Mouse (Mus musculus) cerebral cortex, adult 2 months (tissue): ENCODE measurements around the gene Klhl8.

Experiments used
- WGBS: fragments of 180-500 bp; shearing (Covaris S2); methylation state at CpG from one replicate; pipeline ENCODE4 v1.1.7; 2018; 5-methylcytosine and 5-hydroxymethylcytosine counted together

Gene Klhl8

DNA sequence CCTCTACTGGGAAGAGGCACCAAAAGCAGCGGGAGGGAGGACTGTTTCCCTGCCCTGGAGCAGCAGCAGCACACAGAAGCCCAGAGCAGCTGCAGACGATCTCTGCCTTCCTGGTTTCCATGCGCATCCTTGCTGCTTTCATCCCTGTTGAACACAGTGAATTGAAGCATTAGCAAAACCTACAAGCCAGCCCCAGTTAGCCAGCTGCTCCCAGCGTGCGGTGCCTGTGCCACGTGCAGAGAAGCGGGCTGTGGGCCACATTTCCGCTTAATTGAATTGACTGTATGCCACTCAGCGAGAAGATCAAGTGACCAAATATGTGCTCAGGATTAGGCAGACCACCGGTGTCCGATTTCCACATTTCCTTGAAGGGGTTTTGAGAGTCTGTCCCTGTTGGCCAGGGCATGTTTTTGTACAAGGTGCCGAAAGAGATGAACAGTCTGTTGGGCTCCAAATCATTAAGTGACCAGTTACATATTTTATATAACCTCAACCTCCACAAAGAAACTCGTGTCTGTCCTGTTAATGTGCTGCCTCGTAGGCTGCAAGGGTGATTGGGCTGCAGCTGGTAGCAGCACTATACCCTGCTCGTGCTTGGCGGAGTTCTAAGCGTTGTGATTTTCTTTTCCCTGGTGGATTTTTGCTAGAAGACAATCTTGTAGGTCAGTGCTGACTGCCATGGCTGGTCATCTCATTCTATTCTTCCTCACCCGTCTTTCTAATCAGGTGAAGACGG, 65.5 kb downstream of the Klhl8 start:
- 62% methylated on average over 19 of the region's 19 CpGs for WGBS

DNA sequence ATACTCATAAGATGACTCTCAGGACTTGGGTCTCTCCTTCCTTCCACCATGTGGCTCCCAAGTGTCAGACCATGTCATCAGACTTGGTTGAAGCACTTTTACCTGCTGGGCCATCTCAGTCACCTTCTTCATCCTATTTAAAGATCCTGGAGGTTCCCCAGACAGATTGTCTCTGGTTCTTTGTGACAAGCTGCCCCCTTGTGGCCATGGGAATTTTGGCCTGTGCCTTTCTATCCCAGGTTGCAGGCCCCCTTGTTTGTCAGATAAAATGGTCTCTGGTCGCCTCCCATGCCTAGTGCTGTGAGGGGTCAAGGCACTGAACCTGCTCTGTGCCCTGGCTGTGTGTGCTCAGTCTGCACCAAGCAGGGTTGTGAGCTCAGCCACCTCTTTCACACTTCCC, 67.1 kb downstream of the Klhl8 start:
- 78% methylated on average over 1 of the region's 1 CpGs for WGBS

DNA sequence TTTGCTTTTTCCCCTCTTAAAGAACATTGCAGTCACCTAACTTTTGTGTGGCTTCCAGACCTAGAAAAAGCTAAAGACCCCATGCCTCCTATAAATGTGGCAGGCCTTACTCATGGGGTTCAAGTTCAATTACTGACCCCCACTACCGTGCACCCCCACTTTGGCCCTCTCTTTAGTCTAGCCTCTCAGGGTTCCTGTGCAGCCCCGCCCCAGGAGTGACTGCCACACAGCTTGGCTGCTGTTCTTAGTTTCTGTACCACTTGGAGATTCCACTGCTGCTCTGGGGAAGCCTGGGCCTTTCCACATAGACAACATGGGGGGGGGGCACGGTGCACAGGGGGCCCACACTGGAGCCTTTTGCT, 71.8 kb downstream of the Klhl8 start:
- 76% methylated on average over 3 of the region's 3 CpGs for WGBS

DNA sequence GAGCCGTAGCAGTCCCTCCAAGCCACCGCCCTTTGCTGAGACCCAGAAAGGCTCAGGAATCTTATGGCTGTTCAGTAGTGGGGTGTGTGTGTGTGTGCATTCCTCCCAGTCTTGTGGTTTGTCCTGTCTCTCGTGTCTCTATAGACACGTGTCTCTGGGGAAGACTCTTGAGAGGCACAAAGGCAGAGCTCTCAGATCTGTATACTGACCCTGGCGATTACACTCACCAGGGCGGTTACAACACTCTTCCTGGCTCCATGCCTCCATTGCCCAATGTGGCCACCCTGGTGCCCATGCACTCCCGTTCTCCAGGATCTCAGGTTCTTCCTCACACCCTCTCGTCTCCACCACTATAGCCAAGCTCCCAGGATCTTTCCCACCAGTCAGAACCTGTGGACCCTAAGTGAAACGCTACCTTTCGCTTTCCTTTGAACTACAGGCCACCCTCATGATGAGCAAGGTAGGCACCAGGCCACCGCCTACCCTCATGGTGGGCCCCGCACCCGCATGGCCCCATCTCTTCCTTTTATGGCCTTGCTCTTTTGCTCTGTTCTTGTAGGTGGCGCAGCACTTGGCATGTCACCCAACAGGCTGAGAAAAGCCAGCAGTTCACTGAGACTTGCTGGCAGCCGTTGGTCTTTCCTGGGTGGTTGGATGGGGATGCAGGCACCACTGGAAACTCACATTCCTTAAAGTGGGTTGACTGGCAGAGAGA, 72.4 kb downstream of the Klhl8 start:
- WGBS, result 84% methylated on average over 15 of the region's 15 CpGs

DNA sequence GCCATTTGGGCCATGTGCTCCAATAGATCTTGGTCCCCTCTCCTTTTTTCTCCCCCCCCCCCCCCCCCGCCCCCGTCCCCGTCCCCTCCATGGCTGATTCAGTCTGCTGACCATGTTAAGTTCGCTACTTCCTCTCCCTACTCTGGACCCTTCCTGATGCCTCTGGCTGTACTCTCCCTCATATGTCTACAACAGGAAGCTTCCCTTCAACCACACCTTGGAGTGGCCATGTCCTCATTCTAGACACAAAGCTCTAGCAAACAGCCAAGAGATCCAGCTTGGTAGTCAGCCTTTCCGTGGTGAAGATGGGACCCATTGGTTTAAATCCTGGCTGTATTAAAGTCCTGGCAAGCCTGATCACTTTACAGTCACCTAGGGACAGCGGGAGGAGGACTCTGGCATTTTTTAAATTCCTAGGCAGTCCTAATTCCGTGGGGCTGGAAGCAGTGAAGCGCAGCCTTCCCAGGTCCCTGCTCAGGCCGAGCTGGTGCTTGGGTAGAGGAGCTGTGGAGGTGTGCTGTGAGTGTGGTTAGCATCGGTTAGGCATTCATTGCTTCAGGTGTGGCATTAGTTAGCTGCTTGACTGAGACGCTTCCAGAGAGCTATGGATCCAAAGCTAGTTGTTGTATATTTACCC, 74.8 kb downstream of the Klhl8 start:
- 86% methylated on average over 8 of the region's 11 CpGs for WGBS

DNA sequence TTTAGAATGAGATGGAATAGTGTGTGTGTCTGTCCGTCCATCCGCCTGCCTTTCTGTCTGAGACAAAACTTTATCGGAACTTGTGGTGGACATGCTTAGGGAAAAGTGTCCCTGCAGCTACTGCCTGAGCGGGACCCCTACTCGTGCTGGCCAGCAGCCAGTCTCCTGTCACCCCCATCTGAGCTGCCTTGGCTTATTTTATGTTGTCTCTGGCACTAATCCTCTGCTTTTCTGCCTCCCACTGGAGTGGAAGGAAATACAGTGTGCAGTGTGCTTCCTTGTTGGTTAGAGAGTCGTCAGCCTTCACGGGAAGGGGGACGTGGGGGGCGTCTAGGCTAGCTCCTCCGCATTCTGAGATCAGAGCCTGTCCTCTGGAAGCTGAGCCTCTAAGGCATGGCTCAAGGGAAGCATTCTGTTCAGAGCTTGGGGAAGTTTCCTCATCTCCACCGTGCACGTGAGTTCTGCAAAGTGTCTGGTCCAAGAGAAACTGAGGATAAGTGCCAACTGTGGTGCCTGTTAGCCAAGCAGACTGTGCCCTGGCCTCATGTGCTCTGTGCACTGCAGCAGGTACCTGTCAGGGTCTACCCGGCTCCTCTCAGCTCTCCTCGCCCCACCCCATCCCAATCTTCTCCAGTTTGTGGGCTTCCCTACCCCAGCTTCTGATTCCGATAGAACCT, 75.5 kb downstream of the Klhl8 start:
- WGBS, result 49% methylated on average over 15 of the region's 15 CpGs

DNA sequence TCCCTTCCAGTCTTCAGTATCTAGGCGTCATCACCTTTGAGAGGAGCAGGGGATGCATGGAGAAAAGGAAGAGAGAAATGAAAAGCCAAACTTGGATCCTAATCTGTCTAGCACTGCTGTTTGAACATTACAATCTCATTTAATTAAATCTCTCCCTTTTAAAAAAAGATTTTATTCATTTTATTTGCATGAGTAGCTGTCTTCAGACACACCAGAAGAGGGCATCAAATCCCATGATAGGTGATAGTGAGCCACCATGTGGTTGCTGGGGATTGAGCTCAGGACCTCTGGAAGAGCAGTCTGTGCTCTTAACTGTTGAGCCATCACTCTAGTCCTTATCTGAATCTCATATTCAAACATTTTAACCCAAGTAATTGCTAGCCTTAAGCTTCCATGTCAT, 80.2 kb downstream of the Klhl8 start:
- WGBS, result 96% methylated on average over 1 of the region's 1 CpGs

DNA sequence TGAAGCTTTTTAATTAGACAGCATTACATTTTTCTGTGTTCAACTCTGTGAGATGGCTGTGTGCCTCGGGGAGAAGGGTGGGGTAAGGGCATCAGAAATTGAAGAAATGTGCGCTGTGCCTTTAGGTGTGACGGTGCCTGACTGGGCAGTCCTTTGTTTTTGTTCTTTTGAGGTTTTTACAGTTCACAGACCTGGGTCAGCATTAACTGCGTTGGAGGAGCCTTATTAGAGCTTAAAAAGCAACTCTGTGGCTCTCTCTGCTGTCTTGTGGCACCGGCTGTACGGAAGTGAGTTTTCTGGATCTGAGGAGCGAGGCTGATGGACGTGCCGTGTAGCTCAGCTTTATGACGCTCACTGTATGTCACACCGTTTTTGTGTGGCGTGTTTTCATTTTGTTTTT, 81.9 kb downstream of the Klhl8 start:
- 84% methylated on average over 12 of the region's 12 CpGs for WGBS

DNA sequence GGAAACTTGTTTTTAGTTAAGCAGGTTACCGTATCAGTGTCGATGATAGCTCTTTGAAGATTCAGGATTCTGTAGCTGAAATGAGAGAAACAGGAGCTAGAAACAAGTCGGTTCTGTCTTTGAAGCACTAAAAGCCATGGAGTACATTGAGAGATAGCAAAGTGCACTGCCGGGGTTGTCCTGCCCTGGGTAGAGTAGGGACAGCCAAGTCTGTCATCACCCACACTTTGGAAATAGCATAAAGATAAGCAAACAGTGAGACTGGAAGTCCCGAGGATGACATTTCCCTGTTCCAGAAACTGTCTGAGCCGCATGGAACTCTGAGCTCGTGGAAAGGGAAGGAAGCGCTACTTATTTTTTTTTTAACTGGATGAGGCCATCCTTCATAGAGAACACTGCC, 82.3 kb downstream of the Klhl8 start:
- WGBS, result 69% methylated on average over 8 of the region's 8 CpGs

DNA sequence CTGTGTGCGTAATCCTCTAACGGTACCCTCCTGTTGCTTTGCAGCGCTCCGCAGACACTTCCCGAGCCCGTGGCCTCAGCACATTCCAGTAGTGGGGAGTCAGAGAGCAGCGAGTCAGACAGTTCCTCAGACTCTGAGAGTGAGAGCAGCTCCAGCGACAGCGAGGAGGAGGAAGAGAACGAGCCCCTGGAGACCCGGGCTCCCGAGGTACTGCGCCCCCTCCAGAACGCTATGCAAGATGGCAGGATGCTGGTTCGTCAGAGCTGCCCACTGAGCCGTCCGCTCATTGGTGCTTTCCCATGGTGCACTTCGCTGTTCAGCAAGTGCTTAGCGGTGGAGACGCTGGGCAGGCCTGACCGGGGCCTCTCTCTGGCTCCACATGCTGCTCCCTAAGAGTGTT, 82.8 kb downstream of the Klhl8 start:
- 90% methylated on average over 21 of the region's 21 CpGs for WGBS

DNA sequence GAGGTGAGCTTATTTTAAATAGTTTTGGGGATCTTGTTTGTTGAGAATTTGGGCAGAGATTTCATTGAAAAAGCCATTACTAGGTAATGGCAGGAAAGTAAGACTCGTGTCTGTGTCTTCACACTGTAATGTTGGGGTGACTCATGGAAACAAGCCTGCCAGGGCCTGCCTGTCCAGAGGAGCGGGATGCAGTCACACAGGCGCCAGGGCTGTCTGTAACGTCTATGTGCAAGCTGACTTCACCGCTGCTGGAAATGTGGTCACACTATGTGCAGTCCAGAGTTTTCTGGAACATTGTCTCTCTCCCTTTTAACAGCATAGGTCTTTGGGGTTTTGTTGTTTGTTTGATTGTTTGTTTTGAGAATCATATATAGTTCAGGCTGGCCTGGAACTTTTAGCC, 88.1 kb downstream of the Klhl8 start:
- 89% methylated on average over 5 of the region's 5 CpGs for WGBS

DNA sequence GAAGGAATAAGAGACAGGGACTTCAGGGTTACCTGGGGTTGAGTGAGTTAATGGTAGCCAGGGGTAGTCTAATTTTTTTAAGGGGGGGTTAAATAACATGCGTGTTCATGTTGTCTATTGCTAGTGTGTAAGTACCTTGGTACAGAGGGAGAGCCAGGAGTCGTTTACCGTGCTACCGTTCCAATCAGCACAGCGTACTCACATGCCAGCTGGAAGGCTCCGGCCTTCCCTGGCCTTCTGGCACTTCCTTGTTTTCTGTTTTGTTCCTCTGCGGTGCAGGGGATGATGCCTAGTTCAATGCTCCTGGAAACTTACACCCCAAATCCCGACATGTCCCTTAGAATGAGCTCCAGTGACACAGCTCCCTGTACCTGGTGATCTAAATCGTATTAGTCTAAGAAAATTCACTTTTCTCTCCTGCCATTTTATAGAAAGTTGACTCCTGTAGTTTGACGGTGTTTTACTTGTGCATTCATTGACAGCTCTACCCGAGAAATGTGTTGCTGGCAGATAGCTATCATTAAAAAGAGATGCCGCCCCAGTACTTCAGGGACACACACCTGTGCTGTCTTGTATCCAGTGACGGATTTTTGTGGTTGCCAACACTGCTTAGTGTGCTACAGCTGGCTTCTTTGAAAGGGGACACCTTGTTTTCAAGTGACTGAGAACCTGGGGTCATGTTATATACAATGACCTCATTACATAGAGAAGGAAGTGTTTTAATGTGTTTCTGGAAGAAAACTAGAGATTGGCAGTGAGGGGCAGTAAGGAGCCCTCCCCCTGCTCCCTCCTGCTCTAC, 89.4 kb downstream of the Klhl8 start:
- 73% methylated on average over 13 of the region's 13 CpGs for WGBS

DNA sequence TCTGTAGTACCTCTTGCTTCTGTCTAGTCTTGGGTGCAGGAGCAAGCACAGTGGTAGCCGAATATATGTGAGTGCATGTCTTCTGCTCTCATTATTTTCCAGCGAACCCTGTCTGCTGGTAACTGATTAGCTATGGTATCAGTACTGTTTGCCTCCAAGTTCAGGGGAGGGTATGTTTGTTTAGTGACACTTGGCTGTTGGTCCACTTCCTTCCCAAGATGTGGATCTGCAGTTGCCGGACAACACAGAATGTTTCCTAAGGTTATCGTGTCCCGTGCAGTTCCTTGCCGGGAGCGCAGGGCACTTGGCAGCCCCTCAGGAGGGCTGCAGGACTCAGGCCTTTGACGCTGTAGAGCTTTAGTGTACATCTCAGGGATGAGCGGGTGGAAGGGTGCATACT, 90.0 kb downstream of the Klhl8 start:
- 82% methylated on average over 9 of the region's 9 CpGs for WGBS

DNA sequence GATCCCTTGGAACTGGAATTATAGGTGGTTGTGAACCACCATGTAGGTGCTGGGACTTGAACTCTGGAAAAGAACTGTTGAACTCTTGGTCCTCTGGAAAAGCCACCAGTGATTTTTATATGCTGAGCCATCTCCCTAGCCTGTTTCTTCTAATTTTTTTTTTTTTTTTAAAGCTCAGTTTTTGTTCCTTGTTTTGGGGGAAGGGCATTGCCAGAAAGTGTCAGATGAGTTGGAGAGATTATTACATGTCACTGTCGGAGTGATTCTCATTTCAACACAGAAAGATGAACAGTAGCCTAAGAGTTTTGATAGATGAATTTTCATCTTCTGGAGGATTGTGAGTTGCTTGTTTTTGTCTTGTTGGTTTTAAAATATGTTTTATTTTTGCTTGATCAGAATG, 91.4 kb downstream of the Klhl8 start:
- WGBS, result 88% methylated on average over 1 of the region's 1 CpGs

DNA sequence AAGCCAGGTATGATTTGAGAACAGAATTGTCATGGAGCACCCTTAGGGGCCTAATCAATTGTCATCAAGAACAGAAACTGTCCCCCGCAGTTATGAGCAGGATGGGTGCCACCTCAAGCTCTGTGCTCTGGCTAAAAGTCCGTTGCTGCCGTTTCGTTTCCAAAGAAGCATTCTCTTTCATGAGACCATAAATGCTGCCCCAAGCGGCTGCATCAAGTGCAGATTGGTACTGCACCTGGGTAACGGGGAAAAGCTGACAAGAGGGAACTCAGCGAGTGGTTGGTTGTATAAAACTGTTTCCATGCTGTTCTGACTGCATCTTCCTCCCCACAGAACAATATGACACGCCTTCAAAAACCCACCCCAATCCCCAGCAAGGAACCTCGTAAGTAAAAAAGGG, 92.5 kb downstream of the Klhl8 start:
- WGBS, result 78% methylated on average over 9 of the region's 9 CpGs

DNA sequence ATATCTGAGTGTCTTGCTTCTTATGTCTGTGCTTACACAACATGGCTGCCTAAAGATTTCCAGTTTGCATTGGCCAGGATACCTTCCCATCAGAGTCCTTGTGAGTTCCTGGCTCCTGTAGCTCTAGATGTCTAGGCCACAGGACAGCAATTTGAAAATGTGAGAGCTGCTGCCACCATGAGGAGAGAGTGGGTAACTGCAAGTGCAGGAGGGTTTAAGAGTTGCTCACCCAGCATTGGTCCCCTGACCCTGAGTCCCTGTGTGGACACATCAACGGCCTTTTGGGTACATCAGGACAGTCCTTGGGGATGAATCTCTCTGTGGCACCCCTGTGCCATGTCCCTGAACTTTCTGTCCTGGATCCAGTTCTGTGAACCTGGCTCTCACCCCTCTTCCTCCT, 93.3 kb downstream of the Klhl8 start:
- 21% methylated on average over 1 of the region's 1 CpGs for WGBS

DNA sequence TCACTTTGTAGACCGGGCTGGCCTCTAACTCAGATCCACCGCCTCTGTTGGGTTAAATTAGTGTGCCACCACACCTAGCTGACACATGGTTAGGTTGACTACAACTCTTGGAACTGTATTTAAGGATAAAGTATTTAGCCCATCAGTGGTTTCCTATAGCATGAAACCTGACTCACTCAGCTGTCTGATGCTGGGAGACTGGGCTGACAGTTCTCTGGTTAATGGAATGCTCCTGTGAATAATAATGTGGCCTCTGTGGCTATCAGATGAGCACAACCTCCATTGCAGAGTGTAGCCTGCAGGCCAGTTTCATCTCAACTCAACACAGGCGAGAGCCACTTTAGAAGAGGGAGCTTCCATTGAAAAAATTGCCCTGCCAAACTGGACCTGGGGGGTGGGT, 94.3 kb downstream of the Klhl8 start:
- 97% methylated on average over 3 of the region's 3 CpGs for WGBS

DNA sequence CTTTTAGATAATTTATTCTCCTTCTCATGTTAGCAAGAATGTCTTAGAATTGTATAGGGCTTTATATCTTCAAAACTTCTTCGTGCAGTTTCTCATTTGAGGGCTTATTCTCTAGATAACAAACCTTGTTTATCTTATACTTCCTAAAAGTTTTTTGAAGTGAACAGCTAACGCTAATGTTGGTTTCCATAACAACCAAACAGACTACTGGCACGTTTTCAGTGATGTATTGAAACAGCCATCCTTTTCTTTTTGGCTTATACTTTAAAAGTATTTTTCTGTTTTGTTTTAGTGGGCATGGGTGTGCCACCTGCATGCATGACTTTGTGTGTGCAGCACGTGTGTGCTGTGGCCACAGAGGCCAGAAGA, 95.8 kb downstream of the Klhl8 start:
- 51% methylated on average over 4 of the region's 4 CpGs for WGBS

DNA sequence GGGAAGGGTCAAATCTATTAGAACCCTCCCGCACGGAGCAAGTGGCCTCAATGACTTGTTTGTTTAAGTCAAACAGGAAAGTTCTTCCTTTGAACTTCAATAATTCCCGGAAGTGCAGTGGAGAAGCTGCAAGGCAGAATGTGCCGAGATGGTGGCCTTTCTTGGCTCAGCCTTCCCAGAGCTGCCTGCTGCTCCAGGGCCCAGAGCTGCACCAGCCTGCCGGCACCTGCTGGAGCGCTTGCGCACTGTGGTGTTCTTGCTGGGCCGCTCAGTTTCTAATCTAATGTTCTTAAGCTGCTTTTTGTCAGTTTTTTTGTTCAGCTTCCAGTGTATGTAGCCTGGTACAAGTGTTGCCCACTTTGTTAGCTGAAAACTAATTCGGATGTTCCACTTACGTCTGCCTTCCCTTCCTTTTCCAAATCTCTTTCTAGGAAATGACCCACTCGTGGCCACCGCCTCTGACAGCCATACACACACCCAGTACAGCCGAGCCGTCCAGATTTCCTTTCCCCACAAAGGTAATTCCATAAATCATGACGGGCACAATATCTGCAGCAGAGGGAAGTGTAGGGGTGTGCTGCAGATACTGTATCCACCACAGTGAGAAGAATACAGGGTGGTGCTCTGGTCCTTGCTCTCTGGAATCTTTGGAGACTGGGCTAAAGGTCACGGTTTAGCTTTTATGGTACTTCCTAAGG, 96.4 kb downstream of the Klhl8 start:
- 64% methylated on average over 16 of the region's 16 CpGs for WGBS

DNA sequence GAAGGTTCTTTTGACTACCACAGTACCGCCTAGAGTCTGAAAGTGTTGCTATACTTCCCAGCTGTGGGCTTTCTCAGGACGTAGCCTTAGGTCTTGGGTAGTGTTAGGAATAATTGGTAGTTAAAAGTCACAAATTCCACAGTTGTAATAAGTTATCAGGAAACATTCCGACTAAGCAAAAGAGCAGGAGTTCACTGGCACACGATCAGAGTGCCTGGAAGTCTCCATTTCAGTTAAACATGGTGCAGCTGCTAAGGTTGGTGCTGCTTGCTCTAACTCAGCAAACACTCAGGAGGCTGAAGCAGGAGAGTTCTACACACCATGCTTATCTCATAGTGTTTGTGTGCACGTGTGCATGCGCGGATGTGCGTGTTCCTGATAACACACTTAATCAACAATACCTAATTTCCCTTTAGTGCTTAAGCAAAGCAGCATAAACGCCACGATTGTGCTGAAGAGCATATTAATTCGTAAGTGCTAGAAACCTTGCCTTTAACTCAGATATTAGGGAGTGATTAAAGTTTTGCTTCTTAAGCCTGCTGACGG, 97.0 kb downstream of the Klhl8 start:
- WGBS, result 84% methylated on average over 12 of the region's 12 CpGs

DNA sequence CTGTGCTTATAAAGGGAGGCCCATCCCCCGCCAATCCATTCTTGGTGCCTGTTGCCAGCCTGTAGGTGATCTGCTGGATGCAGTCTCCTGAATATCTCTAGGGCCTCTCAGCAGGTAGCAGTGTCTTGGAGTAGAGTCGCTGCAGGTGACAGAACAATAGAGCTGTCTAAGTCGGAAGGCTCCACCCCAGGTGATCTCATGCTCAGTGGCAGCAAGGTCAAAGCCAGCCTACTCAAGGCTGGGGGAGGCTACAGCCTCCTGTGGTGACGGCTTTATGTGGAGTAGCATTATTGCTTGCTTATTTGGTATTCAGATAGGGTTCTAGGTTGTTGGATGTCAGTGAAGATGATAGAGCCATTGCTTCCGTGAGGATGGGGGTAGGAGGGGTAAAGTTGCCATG, 97.8 kb downstream of the Klhl8 start:
- 75% methylated on average over 5 of the region's 5 CpGs for WGBS
